Mouse (Mus musculus): ENCODE data around the gene Vstm5.
"Not testable (repeated sequence)": the region's sequence is repeated elsewhere in the genome, so short reads cannot be mapped to it uniquely, and the experiment has no call there.

Gene Vstm5

DNA sequence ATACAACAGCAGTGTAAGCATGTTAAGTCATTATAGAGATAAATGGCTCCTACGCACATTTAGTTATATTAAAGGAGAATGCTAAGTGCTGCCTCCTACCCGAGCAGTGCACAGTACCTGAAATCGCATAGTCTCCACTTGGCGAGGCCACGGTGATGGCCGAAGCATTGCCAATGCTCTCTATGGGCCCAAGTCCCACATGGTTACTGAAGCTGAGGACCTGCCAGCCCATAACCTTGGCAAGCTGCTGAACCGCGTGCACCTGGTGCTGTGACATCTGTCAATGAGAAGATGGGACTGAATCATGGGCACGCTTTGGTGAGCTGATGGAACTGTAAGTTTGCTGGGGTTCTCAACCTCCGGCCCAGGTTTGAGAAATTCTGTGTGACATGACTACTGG is 24.6 kb downstream of the Vstm5 start:
- no peak for DNase-seq

DNA sequence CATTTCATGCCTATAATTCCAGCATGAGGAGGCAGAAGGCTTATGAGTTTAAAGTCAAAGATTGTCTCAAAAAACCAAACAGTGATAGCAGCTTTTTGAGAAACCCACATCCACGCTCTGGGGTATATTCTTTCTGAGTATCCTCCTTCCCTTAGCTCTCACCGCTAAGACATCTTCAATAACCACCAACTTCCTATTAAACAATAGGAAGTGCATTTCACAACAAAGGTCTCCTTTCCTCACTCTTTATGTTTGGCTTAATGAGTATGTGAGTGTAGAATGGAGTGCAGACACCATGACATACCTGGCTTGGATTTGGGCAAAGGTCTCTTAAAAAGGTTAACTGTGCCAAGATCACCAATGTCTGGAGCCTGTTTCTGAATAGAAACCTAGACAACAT is 35.1 kb downstream of the Vstm5 start:
- no peak for DNase-seq

GRCm38 (mm10) chr9:15276855-15277254 is 38.0 kb downstream of the Vstm5 start:
- no peak for DNase-seq

GRCm38 (mm10) chr9:15278343-15278742 is 39.5 kb downstream of the Vstm5 start:
- no peak for DNase-seq

DNA sequence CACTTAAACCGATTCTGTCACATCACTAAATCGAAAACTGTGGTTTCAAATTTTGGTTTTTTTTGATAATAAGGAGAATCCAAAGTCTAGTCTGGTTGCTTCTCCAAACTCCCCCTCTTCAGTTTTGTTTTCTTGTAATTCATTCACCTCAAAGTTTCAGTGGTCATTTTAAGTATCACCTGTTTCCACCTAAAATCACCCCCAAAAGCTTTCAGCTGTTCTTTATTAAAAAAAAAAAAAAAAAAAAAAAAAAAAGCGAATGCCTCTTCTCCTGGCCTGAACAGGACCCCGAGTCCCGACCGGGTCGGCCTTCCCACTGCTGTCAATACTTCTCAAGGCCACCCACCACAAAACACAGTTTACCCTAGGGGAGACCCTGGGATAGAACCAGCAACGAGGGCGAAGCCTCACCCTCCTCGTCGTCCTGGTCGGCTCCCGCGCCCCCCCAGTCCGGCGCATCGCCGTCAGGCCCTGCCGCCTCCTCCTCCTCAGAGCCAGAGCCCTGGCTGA is 40.3 kb downstream of the Vstm5 start:
- no peak for DNase-seq

GRCm38 (mm10) chr9:15279649-15280490 is 41.0 kb downstream of the Vstm5 start, which contains the start of gene Med17:
Gene Med17 (minus strand): TSS chr9:15279931.
- DNase-seq, result peak; percentile 95 to 96

- DNase-seq, result no peak
These were observed 41.6 kb downstream of the Vstm5 start for GRCm38 (mm10) chr9:15280491-15280879.

- DNase-seq, result peak in 1 of 2 experiments; percentile 67
These were observed 46.6 kb downstream of the Vstm5 start for GRCm38 (mm10) chr9:15285443-15285842.

DNA sequence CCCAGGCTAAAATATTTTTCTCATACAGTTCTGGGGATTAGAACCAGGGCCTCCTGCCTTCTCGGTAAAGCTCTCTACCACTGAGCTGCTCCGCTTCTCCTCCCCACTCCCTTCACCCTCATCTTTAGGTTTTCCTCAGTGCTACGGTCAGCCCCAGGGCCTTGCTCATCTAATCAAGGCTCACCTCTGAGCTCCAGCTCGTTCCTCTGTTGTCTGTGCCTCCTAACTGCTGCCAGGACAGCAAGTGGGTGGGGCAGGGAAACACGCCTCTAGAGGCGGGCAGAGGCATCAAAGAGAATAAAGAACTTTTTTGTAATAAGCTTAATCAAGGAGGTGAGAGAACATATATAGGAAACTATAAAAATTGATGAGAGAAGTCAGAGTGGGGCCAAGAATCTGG is 49.0 kb downstream of the Vstm5 start:
- no peak for DNase-seq

- no peak for DNase-seq
These were observed 49.6 kb downstream of the Vstm5 start for GRCm38 (mm10) chr9:15288402-15288801.

DNA sequence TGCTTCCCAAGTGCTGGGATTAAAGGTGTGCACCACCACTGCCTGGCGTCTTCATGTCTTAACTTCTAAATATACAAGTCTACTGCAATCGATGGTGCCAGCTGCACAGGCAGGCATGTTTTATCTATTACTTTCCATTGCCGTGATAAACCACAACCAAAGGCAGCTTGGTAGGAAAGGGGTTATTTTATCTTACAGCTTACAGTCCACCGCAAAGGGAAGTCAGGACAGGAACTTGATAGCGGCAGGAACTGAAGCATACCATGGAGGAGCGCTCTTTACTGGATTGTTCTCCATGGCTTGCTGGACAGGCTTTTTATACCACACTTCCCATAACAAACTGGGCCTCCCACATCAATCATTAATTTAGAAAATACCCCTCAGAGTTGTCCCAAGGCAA is 50.4 kb downstream of the Vstm5 start:
- no peak for DNase-seq

GRCm38 (mm10) chr9:15297112-15297511 is 58.3 kb downstream of the Vstm5 start:
- no peak for DNase-seq

DNA sequence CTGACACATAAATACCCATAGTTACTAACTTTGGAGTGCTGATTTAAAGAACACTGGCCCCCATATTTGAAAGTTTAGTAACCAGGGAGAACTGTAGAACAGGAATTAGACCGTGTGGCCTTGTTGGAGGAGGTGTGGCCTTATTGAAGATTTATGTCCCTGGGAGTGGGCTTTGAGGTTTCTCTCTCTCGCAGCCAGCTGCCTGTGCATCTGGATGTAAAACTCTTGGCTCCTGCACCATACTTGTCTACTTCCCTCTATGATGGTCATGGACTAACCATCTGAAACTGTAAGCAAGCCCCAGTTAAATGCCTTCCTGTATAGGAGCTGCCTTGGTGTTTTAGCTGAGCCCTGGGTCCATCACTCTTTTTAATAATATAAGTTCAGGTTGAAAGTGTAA is 59.6 kb downstream of the Vstm5 start:
- DNase-seq, result no peak

- no peak for DNase-seq
These were observed 61.2 kb downstream of the Vstm5 start for GRCm38 (mm10) chr9:15300056-15300455.

DNA sequence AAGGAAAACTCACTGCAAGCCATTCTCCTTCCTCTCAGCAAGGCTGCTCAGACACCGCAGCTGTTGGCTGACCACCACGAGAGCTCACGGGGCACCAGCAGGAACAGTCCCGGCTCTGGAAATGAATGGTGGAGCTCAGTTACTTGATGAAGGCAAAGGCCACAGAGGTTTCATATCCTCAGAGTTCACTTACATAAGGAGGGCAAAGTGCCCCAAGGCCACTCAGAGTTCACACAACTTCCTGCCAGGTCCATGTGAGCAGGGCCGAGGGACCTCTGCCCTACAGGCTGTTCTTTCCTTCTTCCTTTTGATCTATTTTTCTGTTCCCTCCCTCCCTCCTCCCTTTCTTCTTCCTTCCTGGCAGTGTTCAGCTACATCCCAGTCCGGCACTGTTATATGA is 62.6 kb downstream of the Vstm5 start:
- DNase-seq, result peak; percentile 83 to 93

DNA sequence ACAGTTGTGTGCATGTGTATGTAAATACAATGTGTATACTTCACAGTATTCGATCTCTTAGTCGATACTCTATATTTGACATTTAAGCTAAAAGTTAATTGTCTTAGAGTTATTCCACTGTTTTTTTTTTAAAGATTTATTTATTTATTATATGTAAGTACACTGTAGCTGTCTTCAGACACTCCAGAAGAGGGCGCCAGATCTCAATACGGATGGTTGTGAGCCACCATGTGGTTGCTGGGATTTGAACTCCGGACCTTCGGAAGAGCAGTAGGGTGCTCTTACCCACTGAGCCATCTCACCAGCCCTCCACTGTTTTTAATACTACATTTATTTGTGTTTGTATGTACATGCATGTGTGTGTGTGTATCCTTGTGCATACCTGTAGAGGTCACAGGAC is 63.2 kb downstream of the Vstm5 start:
- not testable (repeated sequence) for DNase-seq

DNA sequence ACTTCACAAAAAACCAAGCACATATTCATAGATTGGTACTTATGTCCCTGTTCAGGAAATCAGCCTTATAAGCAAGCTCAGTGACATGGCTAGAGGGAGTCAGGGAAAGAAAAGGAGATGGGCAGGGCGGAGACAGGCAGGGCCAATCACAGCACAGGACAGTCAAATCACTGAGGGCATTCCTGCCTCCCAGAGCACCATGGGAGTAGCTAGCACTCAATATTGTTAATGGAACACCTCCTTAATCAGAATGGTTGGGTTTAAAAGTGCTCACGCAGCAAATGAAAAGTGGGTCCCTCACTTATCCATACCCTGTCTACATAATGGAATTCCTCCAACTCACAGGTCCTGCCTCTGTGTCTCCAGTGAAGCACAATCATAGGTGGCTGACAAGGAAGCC is 64.0 kb downstream of the Vstm5 start:
- DNase-seq, result peak; percentile 70 to 87

- DNase-seq, result peak; percentile 97 to 98
These were observed 66.9 kb downstream of the Vstm5 start, which contains the start of gene Taf1d for GRCm38 (mm10) chr9:15305503-15306397. Gene Taf1d (plus strand): TSS chr9:15306214.

DNA sequence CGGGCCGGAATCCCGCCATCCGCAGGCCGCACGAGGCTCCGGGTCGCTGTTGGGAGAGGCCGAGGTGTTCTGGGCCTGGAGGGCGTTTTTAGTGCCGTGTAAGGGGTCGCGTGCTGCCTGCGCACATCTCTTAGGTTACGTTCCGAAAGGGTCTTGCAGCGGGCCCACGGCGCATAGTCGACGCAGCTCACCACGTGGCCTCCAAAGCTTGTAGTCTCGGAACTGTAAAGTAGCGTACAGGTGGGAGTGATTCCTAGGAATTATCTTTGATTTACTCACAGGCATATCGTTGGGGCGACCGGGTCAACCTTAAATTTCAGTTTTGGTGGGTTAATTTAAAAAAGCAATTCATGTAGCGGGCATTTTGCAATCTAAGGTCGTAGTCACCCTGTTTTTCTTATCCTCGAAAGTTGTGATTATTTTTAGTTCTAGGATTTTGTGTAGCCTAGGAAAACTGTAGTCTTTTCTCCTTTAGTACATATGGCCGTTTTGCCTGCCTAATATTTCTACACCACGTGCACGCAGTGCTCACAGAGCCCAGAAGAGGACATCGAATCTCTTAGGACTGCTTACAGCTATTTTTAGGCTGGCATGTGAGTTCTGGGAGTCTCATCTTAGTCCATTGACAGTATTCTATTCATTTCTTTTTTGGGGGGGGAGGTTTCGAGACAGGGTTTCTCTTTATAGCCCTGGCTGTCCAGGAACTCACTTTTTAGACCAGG is 67.7 kb downstream of the Vstm5 start, which contains the start of gene 4931406C07Rik:
4931406C07Rik (minus strand) TSS at position 51 of the 722 bp plus-strand sequence.
- no peak for DNase-seq

- no peak for DNase-seq
These were observed 68.4 kb downstream of the Vstm5 start for GRCm38 (mm10) chr9:15307257-15307656.

DNA sequence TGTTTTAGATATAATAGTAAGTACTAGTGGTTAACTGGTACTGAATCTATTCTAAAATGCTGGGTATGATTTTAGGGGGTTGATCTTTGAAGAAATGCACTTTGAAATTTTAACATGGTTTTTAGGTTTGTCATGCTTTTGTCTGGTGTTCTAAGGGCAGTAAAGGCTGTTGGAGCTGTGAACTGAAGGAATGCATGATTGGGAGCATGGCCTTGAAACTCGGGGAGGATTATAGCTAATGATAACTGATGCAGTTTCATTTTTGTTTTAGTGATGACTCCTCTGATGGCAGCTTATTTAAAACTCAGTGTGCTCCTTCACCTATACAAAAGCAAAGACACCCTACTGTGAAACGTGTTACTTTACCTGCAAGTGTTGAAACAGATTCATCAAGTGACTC is 69.4 kb downstream of the Vstm5 start:
- no peak for DNase-seq
